Mouse (Mus musculus) megakaryocyte, adult 5-6 weeks (primary cell): Measurements from ENCODE around the gene Tmem143. TPM values are rescaled to one million over a fixed set of nuclear protein-coding genes. Genes with fewer than 3 reads are reported as not detected.
"Not testable (repeated sequence)": the region's sequence is repeated elsewhere in the genome, so short reads cannot be mapped to it uniquely, and the experiment has no call there.

ENCODE experiments used
- ATAC-seq: 2 replicates; pipeline ENCODE4 v1.8.0; 2016; ENCODE audit warnings: mild to moderate bottlenecking, inconsistent platforms; ENCODE audit not compliant: poor library complexity, severe bottlenecking
- total RNA-seq, 2 experiments: library from RNA; stranded (forward) in 1 of 2; stranded (reverse) in 1 of 2; fragments of 153-499, 151-499 nt in 1 of 2; fragments of 221-1000, 200-1000 nt in 1 of 2; gene quantifications; 2 replicates each; pipeline versions ENCODE4 v1.2.3 to v1.2.4; 2015 to 2017

Tmem143 gene
- total RNA-seq, 2 experiments from 2014 or later: 1.9 to 5.8 TPM

DNA sequence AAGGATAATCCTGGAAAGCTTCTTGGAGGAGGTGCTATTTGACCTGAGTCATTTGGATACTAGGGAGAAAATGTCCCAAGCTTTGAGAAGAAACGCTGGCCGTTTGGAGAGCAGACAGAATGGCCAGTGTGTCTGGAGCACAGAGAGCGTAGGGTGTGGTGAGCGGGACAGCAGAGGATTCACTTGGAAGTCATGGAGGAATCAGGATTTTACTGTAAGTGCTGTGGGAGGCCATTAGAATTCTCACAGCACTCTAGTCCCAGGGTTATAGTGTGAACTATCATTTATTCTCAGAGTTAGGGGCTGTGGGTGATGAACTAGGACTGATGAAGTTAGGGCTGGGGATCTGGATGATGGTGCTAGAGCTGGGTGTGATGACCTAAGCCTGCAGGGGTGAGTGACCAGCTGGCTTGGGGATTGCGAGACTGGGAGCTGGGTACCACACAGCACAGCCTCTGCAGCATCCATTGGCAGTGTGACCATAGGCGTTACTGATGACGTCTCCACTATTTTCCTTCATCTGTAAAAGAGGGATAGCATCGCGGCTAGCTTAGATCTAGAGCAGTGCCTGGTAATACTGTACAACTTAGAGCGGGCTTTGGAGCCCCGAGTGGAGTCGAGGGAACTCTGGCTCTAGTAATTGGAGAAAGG lies 25.3 kb downstream of the Tmem143 start:
- ATAC-seq: no peak

DNA sequence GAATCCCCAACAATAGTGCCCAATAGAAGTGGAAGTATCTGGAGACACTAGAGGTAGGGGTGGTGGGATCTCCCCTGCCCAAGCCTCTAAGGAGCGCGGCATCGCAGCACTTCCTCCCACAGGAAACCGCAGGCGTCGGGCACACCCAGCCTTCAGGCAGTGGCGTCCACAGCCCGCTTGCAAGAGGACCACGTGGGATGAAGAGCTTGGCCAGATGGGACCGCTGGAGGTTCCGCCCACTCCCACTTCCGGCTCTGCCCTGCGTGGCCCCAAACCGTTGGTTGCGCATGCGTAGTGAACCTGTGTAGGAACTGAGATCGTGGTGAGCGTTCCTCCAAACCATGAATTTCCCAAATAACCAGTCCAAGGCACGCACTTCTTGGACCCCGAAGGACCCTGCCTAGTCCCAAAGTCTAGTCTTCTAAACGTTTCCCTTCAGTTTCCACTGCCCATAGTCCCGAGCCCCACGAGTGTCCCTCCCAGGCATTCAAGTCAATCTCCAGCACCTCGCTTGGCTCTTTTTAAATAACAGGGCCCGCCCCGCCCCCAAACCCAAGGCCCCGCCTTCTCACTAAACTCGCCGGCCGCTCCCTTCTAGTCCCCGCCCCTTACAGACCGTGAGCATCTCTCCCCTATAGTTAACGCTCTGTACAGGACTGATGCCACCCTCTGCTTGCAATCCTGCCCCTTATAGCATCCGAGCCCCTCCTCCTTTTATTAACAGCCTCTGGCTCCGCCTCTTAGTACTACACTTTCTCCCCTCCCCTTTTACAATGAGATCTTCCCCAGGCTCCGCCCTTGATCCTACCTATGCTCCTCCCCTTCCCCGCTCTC lies 26.4 kb downstream of the Tmem143 start:
- peak; percentile 72 for ATAC-seq

DNA sequence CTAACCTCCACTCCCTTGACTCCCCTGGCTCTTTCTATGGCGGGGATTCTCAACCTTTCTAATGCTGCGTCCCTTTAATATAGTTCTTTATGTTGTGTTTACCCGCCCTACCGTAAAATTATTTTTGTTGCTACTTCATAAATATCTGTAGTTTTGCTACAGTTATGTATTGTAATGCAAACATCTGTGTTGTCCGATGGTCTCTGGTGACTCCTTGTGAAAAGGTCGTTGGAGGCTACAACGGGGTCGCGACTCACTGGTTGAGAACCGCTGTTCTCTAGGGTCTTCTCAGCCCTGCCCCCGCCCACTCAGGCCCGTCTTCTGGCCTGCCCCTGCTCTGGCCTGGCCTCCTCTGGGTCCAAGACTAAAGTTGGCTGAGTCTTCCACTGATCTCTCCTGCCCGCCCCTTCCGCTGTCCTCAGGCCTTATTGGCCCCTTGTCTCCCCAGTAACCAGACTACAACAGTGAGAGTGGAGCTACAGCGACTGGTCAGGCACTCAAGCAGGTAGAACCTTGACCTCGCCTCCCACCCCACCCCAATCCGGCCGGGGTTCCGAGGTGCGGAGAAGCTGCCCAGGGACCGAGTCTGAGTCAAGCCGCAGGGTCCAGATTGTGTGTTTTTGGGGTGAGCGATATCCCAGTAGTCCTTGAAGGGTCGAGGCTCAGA lies 27.2 kb downstream of the Tmem143 start, which contains the start of gene Ccdc114:
TSS of gene Ccdc114 (plus strand) at position 311 of the 667 bp plus-strand sequence.
- peak; percentile 28 for ATAC-seq

DNA sequence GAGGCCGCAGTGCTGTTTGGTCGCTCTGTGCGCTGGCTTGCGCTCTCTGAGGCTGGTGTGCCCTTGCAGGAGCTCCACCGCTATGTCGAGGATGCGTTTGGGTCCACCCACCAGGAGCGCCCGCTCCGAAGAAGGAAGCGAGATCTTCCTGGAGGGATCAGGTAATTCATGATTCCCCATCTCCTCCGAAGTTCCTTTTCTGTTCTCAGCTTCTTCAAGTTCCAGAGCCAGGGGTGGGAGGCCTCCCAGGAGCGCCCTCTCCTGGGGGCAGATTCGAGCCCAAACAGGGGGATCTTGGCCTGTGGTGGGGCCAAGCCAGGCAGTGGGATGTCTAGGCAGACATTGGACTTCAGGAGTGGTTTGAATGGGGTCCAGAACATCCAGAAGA lies 27.7 kb downstream of the Tmem143 start:
- ATAC-seq: no peak

DNA sequence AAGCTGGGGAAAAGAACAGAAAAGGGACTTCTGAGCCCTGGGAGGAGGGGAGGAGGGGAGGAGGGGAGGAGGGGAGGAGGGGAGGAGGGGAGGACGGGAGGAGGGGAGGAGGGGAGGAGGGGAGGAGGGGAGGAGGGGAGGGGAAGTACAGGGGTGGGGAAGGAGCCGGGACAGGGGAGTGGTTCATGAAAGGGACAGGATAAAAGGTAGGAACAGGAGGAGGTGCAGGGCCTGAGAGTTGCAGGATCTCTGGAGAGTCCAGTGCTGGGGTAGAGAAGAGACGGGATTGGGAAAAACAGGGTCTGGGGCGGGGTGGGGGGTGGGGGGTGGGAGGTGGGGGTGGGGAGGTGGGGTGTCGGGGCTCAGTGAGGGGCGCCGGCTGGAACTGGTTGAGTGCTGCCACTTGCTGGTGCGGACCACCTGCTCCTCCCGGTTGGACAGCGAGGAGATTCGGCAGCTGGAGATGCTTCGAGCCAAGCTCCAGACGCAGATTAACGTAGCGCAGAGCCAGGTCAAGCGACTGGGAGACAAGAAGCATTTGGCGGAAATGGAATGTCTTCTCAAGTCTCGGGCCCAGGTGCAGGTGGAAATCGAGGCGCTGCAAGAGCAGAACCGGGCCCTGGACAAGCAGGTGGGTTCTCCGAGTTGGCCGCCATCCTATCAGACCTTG lies 32.0 kb downstream of the Tmem143 start:
- ATAC-seq: no peak

DNA sequence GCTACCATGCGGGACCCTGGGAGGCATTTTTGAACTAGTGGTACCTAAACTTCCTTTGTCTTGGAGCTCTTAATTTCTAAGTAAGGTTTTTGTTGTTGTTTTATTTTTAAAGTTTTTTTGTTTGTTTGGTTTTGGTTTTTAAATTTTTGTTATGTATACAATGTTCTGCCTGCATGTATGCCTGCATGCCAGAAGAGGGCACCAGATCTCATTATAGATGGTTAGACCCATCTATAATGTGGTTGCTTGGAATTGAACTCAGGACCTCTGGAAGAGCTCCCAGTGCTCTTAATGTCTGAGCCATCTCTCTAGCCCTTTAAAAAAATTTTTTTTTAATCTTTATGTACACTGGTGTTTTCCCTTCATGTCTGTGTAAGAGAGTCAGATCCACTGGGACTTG lies 32.9 kb downstream of the Tmem143 start:
- no peak for ATAC-seq

DNA sequence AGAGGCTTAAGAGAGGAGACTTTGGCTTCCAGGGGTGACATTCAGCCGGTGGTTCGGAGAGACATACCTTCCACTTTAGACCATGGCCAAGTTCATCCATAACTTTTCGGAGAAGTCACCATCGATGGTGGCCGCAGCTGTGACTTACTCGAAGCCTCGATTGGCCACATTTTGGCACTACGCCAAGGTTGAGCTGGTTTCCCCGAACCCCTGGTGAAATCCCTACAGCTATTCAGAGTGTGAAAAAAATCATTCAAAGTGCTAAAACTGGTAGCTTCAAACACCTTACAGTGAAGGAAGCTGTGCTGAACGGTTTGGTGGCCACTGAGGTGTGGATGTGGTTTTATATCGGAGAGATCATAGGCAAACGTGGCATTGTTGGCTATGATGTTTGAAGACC lies 37.0 kb downstream of the Tmem143 start:
- ATAC-seq: not testable (repeated sequence)

DNA sequence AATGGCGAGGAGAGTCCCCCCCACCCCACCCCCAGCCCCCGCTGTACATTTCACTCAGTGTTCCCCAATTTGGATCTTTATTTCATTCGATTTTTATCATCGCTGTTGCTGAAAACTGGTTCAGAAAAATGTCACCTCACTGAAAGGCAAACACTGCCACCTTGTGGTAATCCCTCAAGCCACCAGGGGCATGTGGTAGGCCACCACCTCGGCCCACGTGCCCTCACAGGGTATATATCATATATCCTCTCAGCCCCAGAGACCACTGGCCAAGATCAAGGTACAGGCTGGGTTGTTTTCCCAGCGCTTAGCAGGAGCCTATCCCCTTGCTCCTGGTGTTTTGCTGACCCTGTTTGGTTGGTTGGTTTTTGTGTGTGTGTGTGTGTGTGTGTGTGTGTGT lies 38.4 kb downstream of the Tmem143 start:
- ATAC-seq: peak; percentile 94

DNA sequence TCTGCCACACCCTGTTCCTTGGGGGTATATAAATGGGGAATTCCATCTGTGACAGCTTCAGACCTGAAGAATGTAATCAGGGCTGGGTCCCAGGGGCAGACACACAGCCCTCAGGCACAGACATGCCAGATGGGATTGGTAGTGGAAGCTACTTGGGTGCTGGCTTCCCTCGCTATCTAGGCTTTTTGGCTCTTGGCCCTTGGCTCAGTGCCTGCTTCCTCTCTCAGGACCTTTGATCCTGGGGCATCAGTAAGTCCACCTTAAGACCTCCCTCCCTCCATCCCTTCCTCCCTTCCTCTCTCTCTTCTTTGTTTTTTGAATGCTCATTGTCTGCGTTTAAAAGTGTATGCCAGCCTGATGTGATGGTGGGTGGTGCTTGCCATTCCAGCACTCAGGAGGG lies 43.1 kb downstream of the Tmem143 start:
- no peak for ATAC-seq

DNA sequence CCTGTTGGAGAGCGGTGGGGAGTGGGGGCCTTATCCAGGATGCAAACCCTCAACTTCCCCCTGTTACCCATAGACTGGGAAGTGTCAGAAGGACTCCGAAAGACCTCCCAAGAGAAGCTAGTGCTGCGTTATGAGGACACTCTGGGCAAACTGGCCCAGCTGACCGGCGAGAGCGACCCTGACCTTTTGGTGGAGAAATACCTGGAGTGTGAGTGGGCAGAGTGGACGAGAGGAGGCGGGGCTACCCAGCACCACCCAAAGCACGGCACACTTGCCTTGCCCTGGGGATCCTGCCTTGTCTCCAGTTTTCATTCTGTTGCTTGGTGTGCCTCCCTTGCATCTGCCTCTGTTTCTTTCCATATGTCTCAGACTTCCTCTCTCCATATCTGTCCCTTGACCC lies 45.2 kb downstream of the Tmem143 start:
- ATAC-seq: no peak

DNA sequence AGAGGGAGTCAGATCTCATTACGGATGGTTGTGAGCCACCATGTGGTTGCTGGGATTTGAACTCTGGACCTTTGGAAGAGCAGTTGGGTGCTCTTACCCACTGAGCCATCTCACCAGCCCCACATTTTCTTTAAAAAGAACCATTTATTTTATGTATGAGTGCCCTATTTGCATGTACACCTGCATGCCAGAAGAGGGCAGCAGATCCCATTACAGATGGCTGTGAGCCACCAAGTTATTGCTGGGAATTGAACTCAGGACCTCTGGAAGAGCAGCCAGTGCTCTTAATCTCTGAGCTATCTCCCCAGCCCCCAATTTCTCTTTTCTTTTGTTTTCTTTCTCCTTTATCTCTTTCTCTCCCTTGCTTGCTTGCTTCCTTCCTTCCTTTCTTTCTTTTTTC lies 46.5 kb downstream of the Tmem143 start:
- not testable (repeated sequence) for ATAC-seq

DNA sequence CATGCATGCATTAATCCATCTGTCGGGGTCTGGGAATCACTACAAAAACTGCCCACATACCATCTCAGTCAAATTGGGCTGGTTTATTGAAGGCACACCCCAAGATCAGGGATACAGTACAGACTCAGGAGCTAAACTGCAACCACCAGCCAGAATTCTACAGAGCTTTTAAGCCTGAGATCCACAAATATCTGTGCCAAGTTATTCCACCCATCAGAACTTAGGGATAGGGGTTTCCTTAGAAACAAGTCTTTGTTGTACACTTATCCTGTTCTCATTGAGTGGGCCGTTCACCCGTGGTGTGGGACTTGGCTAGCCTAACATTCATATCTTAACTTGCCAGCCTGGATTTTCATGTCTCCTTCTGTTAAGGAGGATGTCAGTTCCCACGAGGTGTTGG lies 52.3 kb downstream of the Tmem143 start:
- ATAC-seq: no peak

DNA sequence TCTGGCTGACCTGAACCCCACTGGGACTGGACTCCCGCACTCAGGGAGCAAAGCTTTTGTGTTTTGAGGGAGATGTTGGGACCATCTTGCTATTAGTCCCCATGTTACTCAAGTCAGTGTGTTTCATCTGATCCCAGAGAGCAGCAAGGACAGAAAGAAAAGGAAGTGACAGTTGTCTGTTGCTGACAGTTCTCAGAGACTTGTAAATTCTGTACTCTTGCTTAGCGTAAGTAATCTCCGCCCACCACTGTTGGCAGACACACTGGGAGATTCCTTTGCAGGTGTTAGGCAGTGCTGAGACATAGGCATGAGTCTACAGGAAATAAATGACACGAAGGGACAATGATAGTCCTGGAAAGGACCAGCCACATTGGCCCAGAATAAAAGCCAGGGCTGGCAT lies 59.9 kb downstream of the Tmem143 start:
- ATAC-seq: no peak

Other genes with a start within 250 kb of the Tmem143 start
- not detected in 2 replicates for gene Fut2, start 230.5 kb upstream of the Tmem143 start, total RNA-seq (2015)
- gene Fut2, start 230.5 kb upstream of the Tmem143 start, total RNA-seq (2017): not detected in 2 replicates
- not detected in 2 replicates for gene Ntn5, start 212.9 kb upstream of the Tmem143 start, total RNA-seq (2015)
- not detected in 2 replicates for gene Ntn5, start 212.9 kb upstream of the Tmem143 start, total RNA-seq (2017)
- gene Sec1, start 202.5 kb upstream of the Tmem143 start, total RNA-seq (2015): not detected in 2 replicates
- not detected in 2 replicates for gene Sec1, start 202.5 kb upstream of the Tmem143 start, total RNA-seq (2017)
- not detected in 2 replicates for gene Car11, start 197.1 kb upstream of the Tmem143 start, total RNA-seq (2015)
- not detected in 2 replicates for gene Car11, start 197.1 kb upstream of the Tmem143 start, total RNA-seq (2017)
- 3.3 and 4.1 TPM in 2 replicates for gene Dbp, start 191.9 kb upstream of the Tmem143 start, total RNA-seq (2015)
- gene Dbp, start 191.9 kb upstream of the Tmem143 start, total RNA-seq (2017): 3.9 and 5.9 TPM in 2 replicates
- gene Rpl18, start 181.5 kb upstream of the Tmem143 start, total RNA-seq (2015): 1,249 and 1,272 TPM in 2 replicates
- 1,058 and 1,261 TPM in 2 replicates for gene Rpl18, start 181.5 kb upstream of the Tmem143 start, total RNA-seq (2017)
- 14.6 and 21.2 TPM in 2 replicates for gene Sphk2, start 178.9 kb upstream of the Tmem143 start, total RNA-seq (2015)
- 13.7 and 15.7 TPM in 2 replicates for gene Sphk2, start 178.9 kb upstream of the Tmem143 start, total RNA-seq (2017)
- 0.18 and 0.29 TPM in 2 replicates for gene Fam83e, start 175.7 kb upstream of the Tmem143 start, total RNA-seq (2015)
- 0.12 and 0.22 TPM in 2 replicates for gene Fam83e, start 175.7 kb upstream of the Tmem143 start, total RNA-seq (2017)
- not detected in 2 replicates for gene Spaca4, start 171.1 kb upstream of the Tmem143 start, total RNA-seq (2015)
- not detected in 2 replicates for gene Spaca4, start 171.1 kb upstream of the Tmem143 start, total RNA-seq (2017)
- 0.09 TPM in 1 of 2 replicates, not detected in the other for gene Lmtk3, start 113.2 kb upstream of the Tmem143 start, total RNA-seq (2015)
- gene Lmtk3, start 113.2 kb upstream of the Tmem143 start, total RNA-seq (2017): not detected in 2 replicates
- not detected in 2 replicates for gene Sult2b1, start 112.3 kb upstream of the Tmem143 start, total RNA-seq (2015)
- gene Sult2b1, start 112.3 kb upstream of the Tmem143 start, total RNA-seq (2017): not detected in 2 replicates
- gene Cyth2, start 82.4 kb upstream of the Tmem143 start, total RNA-seq (2015): 23.9 and 28.1 TPM in 2 replicates
- gene Cyth2, start 82.4 kb upstream of the Tmem143 start, total RNA-seq (2017): 41.4 and 44.2 TPM in 2 replicates
- gene Kcnj14, start 72.2 kb upstream of the Tmem143 start, total RNA-seq (2015): not detected in 2 replicates
- gene Kcnj14, start 72.2 kb upstream of the Tmem143 start, total RNA-seq (2017): 0.16 TPM in 1 of 2 replicates, not detected in the other
- gene Grwd1, start 66.0 kb upstream of the Tmem143 start, total RNA-seq (2015): 3.5 and 6.5 TPM in 2 replicates
- 2.6 and 3.9 TPM in 2 replicates for gene Grwd1, start 66.0 kb upstream of the Tmem143 start, total RNA-seq (2017)
- 144 and 148 TPM in 2 replicates for gene Kdelr1, start 24.2 kb upstream of the Tmem143 start, total RNA-seq (2015)
- gene Kdelr1, start 24.2 kb upstream of the Tmem143 start, total RNA-seq (2017): 70.0 and 72.5 TPM in 2 replicates
- gene Grin2d, start 18.6 kb upstream of the Tmem143 start, total RNA-seq (2015): 0.14 and 0.16 TPM in 2 replicates
- 0.04 and 0.07 TPM in 2 replicates for gene Grin2d, start 18.6 kb upstream of the Tmem143 start, total RNA-seq (2017)
- gene Syngr4, start 227 bp upstream of the Tmem143 start, total RNA-seq (2015): 1.2 and 1.4 TPM in 2 replicates
- gene Syngr4, start 227 bp upstream of the Tmem143 start, total RNA-seq (2017): not detected in 2 replicates
- gene Emp3, start 24.5 kb downstream of the Tmem143 start, total RNA-seq (2015): 661 and 761 TPM in 2 replicates
- gene Emp3, start 24.5 kb downstream of the Tmem143 start, total RNA-seq (2017): 564 and 565 TPM in 2 replicates
- gene Ccdc114, start 27.1 kb downstream of the Tmem143 start, total RNA-seq (2015): 0.84 and 3.3 TPM in 2 replicates
- 3.2 and 3.4 TPM in 2 replicates for gene Ccdc114, start 27.1 kb downstream of the Tmem143 start, total RNA-seq (2017)
- gene Abcc6, start 133.4 kb downstream of the Tmem143 start, total RNA-seq (2015): not detected in 2 replicates
- not detected in 2 replicates for gene Abcc6, start 133.4 kb downstream of the Tmem143 start, total RNA-seq (2017)
- 11.9 and 12.5 TPM in 2 replicates for gene Nomo1, start 136.8 kb downstream of the Tmem143 start, total RNA-seq (2015)
- gene Nomo1, start 136.8 kb downstream of the Tmem143 start, total RNA-seq (2017): 15.4 and 16.9 TPM in 2 replicates
- gene Kcnj11, start 203.8 kb downstream of the Tmem143 start, total RNA-seq (2015): not detected in 2 replicates
- gene Kcnj11, start 203.8 kb downstream of the Tmem143 start, total RNA-seq (2017): not detected in 2 replicates